Mouse (Mus musculus): ENCODE data around the gene Adra1d. TPM values are rescaled to one million over a fixed set of nuclear protein-coding genes. Genes with fewer than 3 reads are reported as not detected.

Adra1d gene
- polyA plus RNA-seq, 1 experiment from 2014 or later: 0.25 TPM

DNA sequence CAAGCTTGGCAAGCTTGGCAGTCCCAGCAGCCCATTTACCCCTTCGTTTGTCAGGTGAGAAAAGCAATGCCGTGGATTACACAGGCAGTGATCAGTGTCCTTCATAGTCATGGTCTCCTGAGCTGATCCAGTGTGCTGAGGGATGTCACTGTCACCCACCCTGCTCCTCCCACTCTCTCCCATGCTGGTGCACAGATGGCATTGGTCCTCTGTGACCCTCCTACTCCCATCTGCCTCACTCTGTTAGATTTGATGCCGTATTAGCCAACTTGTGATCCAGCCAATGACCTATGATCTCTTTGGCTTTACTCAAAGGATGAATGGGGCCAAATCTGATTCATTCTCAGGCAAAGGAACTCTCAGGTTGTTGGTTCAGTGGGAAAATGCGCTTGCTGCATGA lies 20.4 kb downstream of the Adra1d start:
- no peak for DNase-seq (ENCODE audit: low spot score)

- DNase-seq (ENCODE audit: low spot score): no peak
Observed at GRCm38 (mm10) chr2:131539780-131540179, 22.3 kb downstream of the Adra1d start.

DNA sequence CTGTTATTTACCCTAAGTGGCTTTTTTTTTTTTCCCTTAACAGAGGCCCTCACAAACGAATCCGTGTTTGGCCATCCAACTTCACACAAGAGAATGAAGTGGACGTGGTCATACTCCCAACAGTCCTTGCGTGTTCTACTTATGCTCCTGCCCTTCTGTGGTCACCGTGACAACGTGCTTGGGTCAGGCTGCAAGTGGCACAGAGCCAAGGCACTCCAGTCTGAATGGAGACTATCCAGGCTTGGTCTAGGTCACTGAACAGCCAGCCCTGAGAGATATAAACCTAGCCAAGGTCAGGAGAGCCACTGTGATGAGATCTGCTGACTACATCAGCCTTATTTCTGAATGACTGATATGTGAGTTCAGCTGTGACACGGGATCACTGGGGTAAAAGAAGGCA lies 23.7 kb downstream of the Adra1d start:
- no peak for DNase-seq (ENCODE audit: low spot score)

DNA sequence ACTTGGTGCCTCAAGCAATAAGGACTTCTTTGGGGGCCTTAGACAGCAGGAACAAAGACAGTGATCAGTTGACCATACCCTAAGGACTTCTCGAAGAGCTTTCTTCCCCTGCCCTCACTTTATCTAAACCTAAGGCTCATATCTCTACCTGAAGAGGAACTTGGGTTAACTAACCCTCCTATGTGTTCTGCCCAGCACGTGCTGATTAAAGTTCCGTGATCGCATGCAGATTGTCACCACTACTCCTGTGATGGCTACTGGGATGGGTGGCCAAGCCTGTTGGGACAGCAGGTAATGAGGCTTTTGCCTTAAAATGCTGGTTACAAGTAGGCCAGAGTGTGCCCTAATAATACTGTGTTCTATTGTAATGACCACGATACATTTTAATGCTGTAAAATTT lies 26.9 kb downstream of the Adra1d start:
- no peak for DNase-seq (ENCODE audit: low spot score)

GRCm38 (mm10) chr2:131531271-131531670 lies 30.8 kb downstream of the Adra1d start:
- DNase-seq (ENCODE audit: low spot score): no peak

- peak; percentile 66 for DNase-seq (ENCODE audit: low spot score)
Observed at GRCm38 (mm10) chr2:131530623-131531008, 31.5 kb downstream of the Adra1d start.

GRCm38 (mm10) chr2:131529898-131530622 lies 32.0 kb downstream of the Adra1d start:
- peak; percentile 66 for DNase-seq (ENCODE audit: low spot score)

DNA sequence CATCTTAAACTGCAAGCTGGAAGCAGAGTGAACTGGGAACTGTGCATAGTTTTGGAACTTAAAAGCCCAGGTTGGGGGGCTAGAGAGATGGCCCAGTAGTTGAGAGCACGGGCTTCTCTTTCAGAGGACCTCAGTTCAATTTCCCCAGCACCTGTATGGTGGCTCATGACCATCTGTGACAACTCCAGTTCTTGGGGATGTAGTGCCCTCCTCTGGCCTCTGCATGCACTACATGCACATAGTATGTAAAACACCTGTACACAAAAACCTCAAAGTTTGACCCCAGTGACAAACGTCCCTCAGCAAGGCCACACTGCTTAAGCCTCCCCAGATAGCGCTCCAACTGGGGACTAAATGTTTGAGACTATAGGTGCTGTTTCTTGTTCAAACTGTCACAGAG lies 35.0 kb downstream of the Adra1d start:
- peak; percentile 69 for DNase-seq (ENCODE audit: low spot score)

DNA sequence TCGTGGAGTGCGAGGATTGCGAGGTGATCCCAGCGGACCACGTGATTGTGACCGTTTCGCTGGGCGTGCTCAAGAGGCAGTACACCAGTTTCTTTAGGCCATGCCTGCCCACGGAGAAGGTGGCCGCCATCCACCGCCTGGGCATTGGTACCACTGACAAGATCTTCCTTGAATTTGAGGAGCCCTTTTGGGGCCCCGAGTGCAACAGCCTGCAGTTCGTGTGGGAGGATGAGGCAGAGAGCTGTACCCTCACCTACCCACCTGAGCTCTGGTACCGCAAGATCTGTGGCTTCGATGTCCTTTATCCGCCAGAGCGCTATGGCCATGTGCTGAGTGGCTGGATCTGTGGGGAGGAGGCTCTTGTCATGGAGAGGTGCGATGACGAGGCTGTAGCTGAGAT lies 41.3 kb downstream of the Adra1d start:
- no peak for DNase-seq (ENCODE audit: low spot score)

GRCm38 (mm10) chr2:131518790-131519189 lies 43.3 kb downstream of the Adra1d start:
- DNase-seq (ENCODE audit: low spot score): no peak

DNA sequence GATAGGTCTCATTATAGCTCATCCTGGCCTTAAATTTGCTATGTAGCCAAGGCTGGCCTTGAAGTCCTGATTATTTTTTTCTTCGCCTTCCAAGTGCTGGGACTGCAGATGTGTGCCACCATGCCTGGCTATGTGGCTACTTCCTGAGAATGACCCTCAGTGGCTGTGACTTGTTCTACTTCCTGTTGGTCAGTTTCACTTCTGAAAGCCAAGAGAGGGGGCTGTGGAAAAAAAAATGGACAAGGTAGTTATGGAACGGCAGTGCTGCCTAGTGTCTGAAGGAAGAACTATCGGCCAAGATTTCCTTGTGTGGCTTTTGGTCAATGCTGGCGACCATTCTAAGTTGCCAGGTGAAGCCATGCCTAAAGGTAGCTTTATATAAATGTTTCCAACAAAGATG lies 44.5 kb downstream of the Adra1d start:
- DNase-seq (ENCODE audit: low spot score): no peak

- no peak for DNase-seq (ENCODE audit: low spot score)
Observed at GRCm38 (mm10) chr2:131514055-131514621, 47.9 kb downstream of the Adra1d start.

- no peak for DNase-seq (ENCODE audit: low spot score)
Observed at GRCm38 (mm10) chr2:131513477-131513876, 48.6 kb downstream of the Adra1d start.

DNA sequence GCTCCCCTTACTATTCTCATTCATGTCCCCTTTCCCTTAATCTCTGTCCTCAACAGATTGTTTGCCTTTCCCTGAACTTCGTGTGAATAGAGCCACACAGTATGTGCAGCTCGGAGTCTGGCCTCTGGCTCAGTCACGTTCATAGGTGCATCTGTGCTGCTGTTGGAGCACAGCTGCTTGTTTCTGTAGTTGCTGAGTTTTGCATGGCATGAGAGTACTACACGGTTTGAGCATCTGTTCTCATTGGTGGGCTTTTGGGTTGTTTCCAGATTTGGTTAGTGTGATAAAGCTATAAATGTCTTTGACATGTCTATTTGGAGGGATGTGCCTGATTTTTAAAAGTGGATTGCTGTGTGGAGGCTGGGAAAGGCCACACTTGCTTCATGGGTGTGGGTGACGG lies 51.6 kb downstream of the Adra1d start:
- DNase-seq (ENCODE audit: low spot score): no peak

- DNase-seq (ENCODE audit: low spot score): peak; percentile 81
Observed at GRCm38 (mm10) chr2:131509671-131510313, 52.3 kb downstream of the Adra1d start.

DNA sequence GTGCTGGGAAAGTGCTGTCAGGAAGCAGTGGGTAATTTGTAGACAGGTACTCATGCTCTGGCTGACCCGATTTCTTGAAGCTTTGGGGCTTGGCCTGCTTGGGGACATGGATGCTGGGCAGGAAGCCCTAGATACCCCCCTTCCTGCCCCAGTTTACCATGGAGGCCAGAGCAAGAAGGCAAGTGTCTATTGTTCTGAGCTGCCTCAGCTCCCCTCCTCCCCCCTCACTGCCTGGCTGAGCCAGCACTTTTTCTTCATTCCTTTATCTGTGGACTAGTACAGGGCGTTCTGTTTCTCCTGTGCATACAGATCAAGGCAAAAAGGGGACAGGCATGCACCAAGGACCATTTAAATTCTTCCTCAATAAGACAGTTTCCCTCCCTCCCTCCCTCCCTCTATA lies 53.6 kb downstream of the Adra1d start:
- peak; percentile 50 for DNase-seq (ENCODE audit: low spot score)

DNA sequence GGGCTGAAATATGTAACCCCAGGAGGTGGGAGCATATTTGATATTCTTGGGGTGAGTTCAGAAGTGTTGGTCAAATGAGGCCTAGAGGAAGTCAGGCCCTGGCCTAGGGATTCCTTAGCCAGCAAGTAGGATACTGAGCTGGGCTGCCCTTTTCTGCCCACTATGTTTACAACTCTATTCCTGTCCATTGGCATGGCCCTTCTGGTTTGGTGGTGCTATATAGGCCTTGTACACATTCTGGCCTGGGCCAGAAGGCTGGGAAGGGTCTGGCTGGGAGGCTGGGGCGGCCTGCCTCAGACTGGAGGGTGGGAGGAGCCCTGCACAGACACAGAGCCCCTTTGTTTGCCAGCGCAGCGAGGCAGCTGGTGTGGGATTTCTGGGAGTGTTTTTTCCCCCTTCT lies 55.7 kb downstream of the Adra1d start:
- DNase-seq (ENCODE audit: low spot score): no peak

GRCm38 (mm10) chr2:131505431-131505830 lies 56.7 kb downstream of the Adra1d start:
- DNase-seq (ENCODE audit: low spot score): no peak

- DNase-seq (ENCODE audit: low spot score): no peak
Observed at GRCm38 (mm10) chr2:131502561-131502960, 59.5 kb downstream of the Adra1d start.

DNA sequence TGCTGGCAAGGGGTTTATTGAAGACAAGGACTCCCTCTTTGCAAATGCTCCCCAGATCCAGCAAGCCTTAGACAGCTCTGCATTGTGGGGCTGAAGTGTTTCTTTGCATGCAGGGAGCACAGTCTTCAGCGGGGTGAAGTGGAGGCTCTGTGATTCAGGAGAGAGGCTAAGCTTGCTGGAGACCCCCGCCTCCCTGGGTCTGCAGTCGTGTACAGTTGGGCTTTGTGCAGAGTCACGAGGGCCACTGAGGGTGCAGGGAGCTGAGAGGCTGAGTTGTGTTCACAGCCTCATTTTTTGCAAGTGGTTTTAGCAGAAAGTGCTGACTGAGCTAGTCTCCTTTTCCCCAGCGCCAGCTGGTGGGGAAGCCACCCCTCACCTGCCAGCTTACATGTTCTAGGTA lies 60.2 kb downstream of the Adra1d start:
- no peak for DNase-seq (ENCODE audit: low spot score)

DNA sequence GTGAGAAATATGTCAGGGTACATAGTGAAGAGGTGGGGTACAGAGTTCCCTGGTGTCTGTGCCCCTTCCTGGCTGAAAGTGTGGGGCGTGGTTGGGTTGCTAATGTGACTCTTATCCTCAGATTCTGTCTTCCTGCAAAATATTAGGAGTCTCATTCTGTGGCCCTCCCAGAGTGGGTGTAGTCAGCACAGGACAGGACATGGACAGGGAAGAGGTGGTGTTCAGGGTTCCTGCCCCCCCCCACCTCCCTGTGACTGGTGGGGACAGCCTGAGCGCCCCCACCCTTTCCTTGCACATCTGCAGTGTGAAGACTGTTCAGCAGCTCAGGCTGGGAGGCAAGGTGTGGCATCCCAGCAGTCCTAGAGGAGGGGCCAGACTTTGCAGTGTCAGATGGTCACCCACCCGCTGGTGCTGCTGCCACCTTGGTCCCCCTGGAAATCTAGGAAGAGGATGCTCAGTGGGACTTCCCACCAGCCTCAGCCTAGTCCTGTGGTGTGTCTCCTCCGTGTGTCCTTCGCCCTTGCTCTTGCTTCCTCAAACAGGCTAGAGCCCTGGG lies 62.7 kb downstream of the Adra1d start:
- no peak for DNase-seq (ENCODE audit: low spot score)

DNA sequence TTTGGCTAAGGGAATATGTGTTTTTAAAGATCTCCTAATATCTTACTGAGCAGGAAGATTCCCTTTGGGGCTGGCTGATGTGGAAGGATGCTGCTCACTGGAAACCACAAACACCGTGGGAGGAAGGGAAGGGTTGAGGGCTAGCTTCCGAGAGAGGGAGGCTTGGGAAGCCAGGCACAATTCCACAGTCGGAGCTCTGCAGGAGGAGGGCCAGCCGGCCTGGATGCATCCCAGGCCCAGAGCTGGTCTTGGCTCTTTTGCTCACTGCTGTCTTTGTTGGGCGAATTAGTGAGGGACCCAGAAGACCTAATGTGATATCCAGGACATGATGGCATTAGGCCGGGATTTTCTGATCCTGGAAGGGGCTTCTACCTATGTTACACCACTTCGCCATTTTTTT lies 63.9 kb downstream of the Adra1d start:
- no peak for DNase-seq (ENCODE audit: low spot score)

Data from thymus, postnatal 0 days (tissue).